Mouse (Mus musculus) sigmoid colon, adult 10 weeks (tissue): ENCODE results near the gene Slc1a4. TPM values are rescaled to one million over a fixed set of nuclear protein-coding genes. Genes with fewer than 3 reads are reported as not detected.

ENCODE experiments used
- polyA plus RNA-seq: library from polyadenylated mRNA; stranded (reverse); fragments of 350-450 nt; fragmentation: Illumina TruSeq; extraction: RNeasy Lipid Tissue Mini Kit (QIAGEN cat#74804); gene quantifications from one replicate; pipeline ENCODE4 v1.2.3, GENCODE M21; 2014; ENCODE audit warnings: low read depth, low replicate concordance

The Slc1a4 gene
- 7.1 TPM for polyA plus RNA-seq

DNA sequence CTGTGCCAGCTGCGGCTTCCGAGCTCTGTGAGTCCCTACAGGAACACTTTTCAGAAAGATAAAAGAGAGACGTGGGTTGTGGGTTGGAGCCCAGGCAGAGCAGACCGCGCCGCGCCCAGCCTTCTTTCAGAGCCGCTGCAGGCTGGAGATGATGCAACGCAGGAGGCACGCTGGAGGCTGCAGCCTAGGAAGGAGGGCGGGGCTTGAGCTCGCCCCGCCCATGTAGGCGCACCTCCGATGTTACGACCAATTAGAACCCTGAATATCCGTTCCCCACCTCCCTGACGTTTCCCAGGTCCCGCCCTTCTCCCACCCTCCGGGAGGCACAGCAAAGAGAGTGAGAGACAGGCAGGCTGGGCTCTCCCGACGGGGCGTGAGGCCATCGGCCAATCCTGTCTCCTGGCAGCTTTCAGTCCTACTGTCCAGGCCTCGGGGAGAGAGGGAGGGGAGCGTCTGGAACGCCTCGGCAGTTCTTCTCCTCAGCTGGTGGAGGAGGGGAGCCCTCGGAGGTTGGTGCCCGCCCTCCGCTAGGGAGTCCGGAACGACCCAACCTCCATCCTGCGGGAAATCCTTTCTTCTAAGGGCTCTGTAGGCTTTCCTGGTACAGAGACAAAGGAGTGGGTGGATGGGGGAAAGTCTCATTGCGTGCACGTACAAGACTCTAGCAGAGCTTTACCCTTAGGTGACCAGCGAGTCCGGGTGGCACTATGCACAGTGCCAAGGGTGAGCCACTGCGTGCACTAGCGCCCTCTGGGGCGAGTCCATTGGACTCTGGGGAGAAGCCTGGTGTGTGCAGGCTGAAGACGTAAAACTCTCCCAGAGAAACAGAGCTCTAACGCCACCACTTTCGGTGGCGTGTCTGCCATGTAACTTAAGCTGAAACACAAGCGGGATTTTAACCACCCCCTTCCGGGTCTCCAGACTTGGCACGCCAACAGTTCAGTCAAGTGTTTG lies at the start of gene Slc1a4:
Slc1a4 (minus strand) TSS at position 153 of the 954 bp plus-strand sequence.

Other genes with a start within 250 kb of the Slc1a4 start
- gene Actr2, start 219.8 kb downstream of the Slc1a4 start, polyA plus RNA-seq: 424 TPM
- gene Rab1a, start 131.3 kb downstream of the Slc1a4 start, polyA plus RNA-seq: 830 TPM
- gene Cep68, start 83.3 kb downstream of the Slc1a4 start, polyA plus RNA-seq: 20.0 TPM
- 35.0 TPM for gene Sertad2, start 210.5 kb upstream of the Slc1a4 start, polyA plus RNA-seq